Mouse (Mus musculus) G1E-ER4 (cell line): ENCODE results near the gene Smim13. TPM values are rescaled to one million over a fixed set of nuclear protein-coding genes. Genes with fewer than 3 reads are reported as not detected.

Source experiments
- GATA1 ChIP-seq: IDR thresholded peaks from one replicate; pipeline ENCODE4 v1.8.0; 2012; ENCODE audit warnings: low read length, inconsistent platforms
- polyA plus RNA-seq: library from polyadenylated mRNA; stranded (reverse); fragments of >175 nt; gene quantifications from 2 replicates; pipeline ENCODE4 v1.2.3, GENCODE M21; 2012

The Smim13 gene
- polyA plus RNA-seq, 1 experiment = 4.2 TPM

- no peak for TF ChIP-seq GATA1
These were observed 17.4 kb upstream of the Smim13 start for GRCm38 (mm10) chr13:41232209-41232608.

GRCm38 (mm10) chr13:41233241-41233640 lies 16.4 kb upstream of the Smim13 start:
- no peak for TF ChIP-seq GATA1

GRCm38 (mm10) chr13:41235181-41235580 lies 14.5 kb upstream of the Smim13 start:
- no peak for TF ChIP-seq GATA1

- no peak for TF ChIP-seq GATA1
These were observed 13.6 kb upstream of the Smim13 start for GRCm38 (mm10) chr13:41235845-41236741.

- TF ChIP-seq GATA1 = no peak
These were observed 11.4 kb upstream of the Smim13 start for GRCm38 (mm10) chr13:41238035-41238804.

GRCm38 (mm10) chr13:41238805-41239130 lies 10.9 kb upstream of the Smim13 start:
- TF ChIP-seq GATA1 = no peak

- TF ChIP-seq GATA1 = no peak
These were observed 8.1 kb upstream of the Smim13 start for GRCm38 (mm10) chr13:41241557-41241956.

GRCm38 (mm10) chr13:41244306-41244830 lies 5.3 kb upstream of the Smim13 start:
- TF ChIP-seq GATA1 = no peak

GRCm38 (mm10) chr13:41248751-41249520 lies 708 bp upstream of the Smim13 start:
- TF ChIP-seq GATA1 = no peak

GRCm38 (mm10) chr13:41250318-41250981 lies 806 bp downstream of the Smim13 start:
- no peak for TF ChIP-seq GATA1

GRCm38 (mm10) chr13:41251667-41252066 lies 2.0 kb downstream of the Smim13 start:
- no peak for TF ChIP-seq GATA1

- TF ChIP-seq GATA1 = no peak
These were observed 2.5 kb downstream of the Smim13 start for GRCm38 (mm10) chr13:41252141-41252540.

- no peak for TF ChIP-seq GATA1
These were observed 3.1 kb downstream of the Smim13 start for GRCm38 (mm10) chr13:41252736-41253135.

GRCm38 (mm10) chr13:41256126-41256525 lies 6.5 kb downstream of the Smim13 start:
- TF ChIP-seq GATA1 = no peak

GRCm38 (mm10) chr13:41256962-41257361 lies 7.3 kb downstream of the Smim13 start:
- no peak for TF ChIP-seq GATA1
